Mouse (Mus musculus) urinary bladder, postnatal 0 days (tissue): Measurements from ENCODE around the gene Ndufc2. TPM values are rescaled to one million over a fixed set of nuclear protein-coding genes. Genes with fewer than 3 reads are reported as not detected.

Source experiments
- polyA plus RNA-seq: library from polyadenylated mRNA; unstranded; fragments of >200 nt; fragmentation: Nextera tagmentation; extraction: Ambion mirVana; gene quantifications from 2 replicates; pipeline ENCODE4 v1.2.1, GENCODE M21; 2015

Ndufc2 gene
- polyA plus RNA-seq, result 399 and 476 TPM in 2 replicates

DNA sequence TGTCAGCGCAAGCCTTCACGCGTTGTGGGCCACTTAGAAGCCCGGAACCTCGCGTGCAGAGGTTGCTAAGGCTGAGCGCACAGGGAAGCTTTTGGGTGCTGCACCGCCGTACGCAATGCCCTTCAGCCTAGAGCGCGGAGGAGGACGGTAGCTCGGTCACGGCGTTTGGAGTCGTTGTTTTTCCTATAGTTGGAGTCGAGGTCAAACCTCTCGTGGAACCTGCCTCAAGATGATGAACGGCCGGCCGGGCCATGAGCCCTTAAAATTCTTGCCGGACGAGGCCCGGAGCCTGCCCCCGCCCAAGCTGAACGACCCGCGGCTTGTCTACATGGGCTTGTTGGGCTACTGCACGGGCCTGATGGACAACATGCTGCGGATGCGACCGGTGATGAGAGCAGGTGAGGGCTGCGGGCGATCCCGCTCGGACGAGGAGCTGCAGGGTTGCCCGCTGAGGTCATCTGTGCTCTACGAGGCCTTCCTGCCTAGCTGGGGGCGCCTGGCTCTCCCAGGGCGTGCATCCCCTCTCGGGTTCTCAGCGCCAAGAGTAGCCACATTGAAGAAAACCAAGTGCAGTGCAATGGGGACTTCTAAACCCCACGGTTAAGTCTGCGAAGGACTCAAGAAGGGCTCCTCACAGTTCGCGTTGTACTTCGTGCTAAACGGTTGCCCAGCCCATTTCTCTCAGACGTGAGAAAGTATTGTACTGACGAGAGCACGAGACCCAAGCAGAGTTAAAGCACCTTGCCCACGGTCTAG, at the start of gene Ndufc2:
Ndufc2 (plus strand) TSS at position 44 of the 756 bp plus-strand sequence.

DNA sequence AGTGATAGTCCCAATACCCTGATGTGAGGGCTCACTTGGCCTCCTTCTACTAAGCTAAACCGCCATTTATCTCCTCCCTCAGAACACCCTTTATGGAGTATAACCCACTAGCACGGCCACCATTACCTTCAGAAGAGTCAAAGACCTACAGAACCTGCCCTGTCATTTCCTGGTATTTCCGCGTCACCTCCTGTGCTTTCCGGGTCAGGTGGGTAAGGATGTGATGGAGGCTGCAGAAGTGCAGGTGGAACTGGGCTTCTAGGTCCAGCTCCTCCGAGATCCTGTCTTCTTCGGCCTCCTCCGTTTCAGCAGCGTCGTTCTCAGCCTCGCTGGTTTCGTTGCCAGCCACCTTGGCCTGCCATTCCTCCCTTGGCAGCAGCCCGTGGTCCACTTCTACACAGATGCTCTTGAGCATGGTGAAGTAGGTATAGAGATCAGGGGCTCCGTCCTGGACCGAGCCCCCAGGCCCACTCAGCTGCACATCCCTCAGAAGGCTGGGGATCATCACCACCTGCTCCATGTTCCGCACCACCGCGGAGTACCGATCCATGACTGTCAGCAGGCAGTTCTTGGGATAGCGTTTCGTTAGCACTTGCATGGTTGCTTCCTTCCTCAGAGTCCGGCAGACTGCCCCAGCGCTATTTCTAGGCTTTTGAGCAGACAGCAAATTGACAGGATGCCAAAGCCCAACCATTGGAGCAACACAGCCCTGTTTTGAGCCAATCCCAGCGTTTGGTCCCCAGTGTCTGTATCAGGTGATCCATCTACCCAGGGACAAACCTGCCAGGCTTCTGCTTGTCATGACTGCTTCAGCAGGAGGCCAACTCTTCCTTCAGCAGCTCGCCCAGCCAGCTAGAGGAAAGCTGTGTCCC, 17.3 kb downstream of the Ndufc2 start, which contains the start of gene Thrsp:
Thrsp (minus strand) TSS at position 825 of the 872 bp plus-strand sequence.

DNA sequence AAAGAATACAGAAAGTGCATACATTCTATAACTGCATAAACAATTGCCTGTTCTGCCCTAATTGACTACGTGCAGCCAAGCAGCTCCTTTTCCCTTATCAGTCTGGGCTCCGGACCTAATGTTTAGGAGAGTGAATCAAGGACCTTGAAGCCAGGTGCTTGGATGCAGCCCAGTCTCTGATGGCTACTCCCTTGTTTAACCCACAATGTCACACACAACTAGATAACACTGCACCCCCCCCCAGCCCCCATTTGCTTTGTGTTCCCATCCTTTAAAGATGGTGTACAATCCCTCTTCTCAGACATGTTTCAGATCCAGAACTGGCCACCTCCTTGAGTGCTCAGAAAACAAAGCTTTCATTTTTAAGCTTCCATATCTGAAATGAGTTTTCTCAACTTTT, 51.2 kb downstream of the Ndufc2 start, which contains the start of gene Kctd14:
Kctd14 (plus strand) TSS at position 301 of the 400 bp plus-strand sequence.

Other genes with a start within 250 kb of the Ndufc2 start
- 1.1 and 1.5 TPM in 2 replicates for gene Usp35, start 68.0 kb upstream of the Ndufc2 start, polyA plus RNA-seq
- gene Kctd21, start 67.7 kb upstream of the Ndufc2 start, polyA plus RNA-seq, result 3.5 and 3.6 TPM in 2 replicates
- 16.6 and 20.3 TPM in 2 replicates for gene Alg8, start 28.4 kb upstream of the Ndufc2 start, polyA plus RNA-seq
- gene Thrsp, start 17.7 kb downstream of the Ndufc2 start, polyA plus RNA-seq, result 1.1 and 1.4 TPM in 2 replicates
- 1.2 TPM in 2 replicates for gene Kctd14, start 51.3 kb downstream of the Ndufc2 start, polyA plus RNA-seq
- 18.3 and 19.5 TPM in 2 replicates for gene Ints4, start 81.0 kb downstream of the Ndufc2 start, polyA plus RNA-seq
- gene Aamdc, start 179.5 kb downstream of the Ndufc2 start, polyA plus RNA-seq, result 43.3 and 45.6 TPM in 2 replicates
- gene Rsf1, start 179.9 kb downstream of the Ndufc2 start, polyA plus RNA-seq, result 8.9 and 10.5 TPM in 2 replicates